Mouse (Mus musculus): ENCODE data around the gene Plekhg2.

Gene Plekhg2

GRCm38 (mm10) chr7:28382981-28383396 lies 10.6 kb upstream of the Plekhg2 start:
- DNase-seq (ENCODE audit: low read depth, low spot score), result peak; percentile 76

- DNase-seq (ENCODE audit: low read depth, low spot score), result peak; percentile 76
These were observed 10.1 kb upstream of the Plekhg2 start for GRCm38 (mm10) chr7:28382347-28382951.

GRCm38 (mm10) chr7:28381938-28382337 lies 9.5 kb upstream of the Plekhg2 start:
- peak; percentile 92 for DNase-seq (ENCODE audit: low read depth, low spot score)

- DNase-seq (ENCODE audit: low read depth, low spot score), result peak; percentile 94
These were observed 8.8 kb upstream of the Plekhg2 start for GRCm38 (mm10) chr7:28381017-28381790.

- DNase-seq (ENCODE audit: low read depth, low spot score), result no peak
These were observed 8.0 kb upstream of the Plekhg2 start, which contains the start of gene Zfp36 for GRCm38 (mm10) chr7:28380237-28381016. Gene Zfp36, minus strand, starts transcription at chr7:28380253.

GRCm38 (mm10) chr7:28378769-28379651 lies 6.6 kb upstream of the Plekhg2 start:
- peak; percentile 94 for DNase-seq (ENCODE audit: low read depth, low spot score)

- no peak for DNase-seq (ENCODE audit: low read depth, low spot score)
These were observed 5.8 kb upstream of the Plekhg2 start for GRCm38 (mm10) chr7:28378066-28378690.

GRCm38 (mm10) chr7:28377190-28378065 lies 5.0 kb upstream of the Plekhg2 start:
- no peak for DNase-seq (ENCODE audit: low read depth, low spot score)

- DNase-seq (ENCODE audit: low read depth, low spot score), result peak; percentile 92
These were observed 3.8 kb upstream of the Plekhg2 start for GRCm38 (mm10) chr7:28376011-28376771.

GRCm38 (mm10) chr7:28375176-28375921 lies 3.0 kb upstream of the Plekhg2 start:
- peak; percentile 92 for DNase-seq (ENCODE audit: low read depth, low spot score)

- no peak for DNase-seq (ENCODE audit: low read depth, low spot score)
These were observed 2.2 kb upstream of the Plekhg2 start for GRCm38 (mm10) chr7:28374647-28375046.

- no peak for DNase-seq (ENCODE audit: low read depth, low spot score)
These were observed 1.6 kb upstream of the Plekhg2 start for GRCm38 (mm10) chr7:28373891-28374495.

- peak; percentile 91 for DNase-seq (ENCODE audit: low read depth, low spot score)
These were observed 757 bp upstream of the Plekhg2 start for GRCm38 (mm10) chr7:28373131-28373581.

- DNase-seq (ENCODE audit: low read depth, low spot score), result no peak
These were observed 847 bp downstream of the Plekhg2 start for GRCm38 (mm10) chr7:28371514-28371989.

GRCm38 (mm10) chr7:28370977-28371513 lies 1.4 kb downstream of the Plekhg2 start:
- no peak for DNase-seq (ENCODE audit: low read depth, low spot score)

GRCm38 (mm10) chr7:28370051-28370450 lies 2.3 kb downstream of the Plekhg2 start:
- DNase-seq (ENCODE audit: low read depth, low spot score), result no peak

GRCm38 (mm10) chr7:28368276-28368920 lies 4.0 kb downstream of the Plekhg2 start:
- DNase-seq (ENCODE audit: low read depth, low spot score), result no peak

Data from skeletal muscle tissue, adult 2 months (tissue).